Mouse (Mus musculus): Measurements from ENCODE around the gene Gm47996. TPM values are rescaled to one million over a fixed set of nuclear protein-coding genes. Genes with fewer than 3 reads are reported as not detected.
"Not testable (repeated sequence)": the region's sequence is repeated elsewhere in the genome, so short reads cannot be mapped to it uniquely, and the experiment has no call there.

Gene Gm47996
- not detected for total RNA-seq (2021)

GRCm38 (mm10) chr1:151209824-151210355 lies at the start of gene Gm47996:
Gene Gm47996 (plus strand): TSS chr1:151210131.
- not testable (repeated sequence) for DNase-seq

- DNase-seq: no peak
Observed at GRCm38 (mm10) chr1:151166031-151166430, 43.9 kb upstream of the Gm47996 start.

GRCm38 (mm10) chr1:151167297-151168047 lies 42.5 kb upstream of the Gm47996 start:
- no peak for DNase-seq

GRCm38 (mm10) chr1:151168637-151169036 lies 41.3 kb upstream of the Gm47996 start:
- no peak for DNase-seq

- no peak for DNase-seq
Observed at GRCm38 (mm10) chr1:151171572-151172461, 38.1 kb upstream of the Gm47996 start.

- DNase-seq: no peak
Observed at GRCm38 (mm10) chr1:151177030-151177936, 32.6 kb upstream of the Gm47996 start.

- no peak for DNase-seq
Observed at GRCm38 (mm10) chr1:151177937-151178271, 32.0 kb upstream of the Gm47996 start.

GRCm38 (mm10) chr1:151178505-151179083 lies 31.3 kb upstream of the Gm47996 start:
- no peak for DNase-seq

GRCm38 (mm10) chr1:151180167-151180566 lies 29.8 kb upstream of the Gm47996 start:
- no peak for DNase-seq

GRCm38 (mm10) chr1:151182266-151182665 lies 27.7 kb upstream of the Gm47996 start, which contains the start of gene Gm47985:
Gene Gm47985 (plus strand): TSS chr1:151182537.
- not testable (repeated sequence) for DNase-seq

- not testable (repeated sequence) for DNase-seq
Observed at GRCm38 (mm10) chr1:151186186-151186585, 23.7 kb upstream of the Gm47996 start.

GRCm38 (mm10) chr1:151186879-151187424 lies 23.0 kb upstream of the Gm47996 start:
- DNase-seq: not testable (repeated sequence)

- DNase-seq: no peak
Observed at GRCm38 (mm10) chr1:151188469-151188868, 21.5 kb upstream of the Gm47996 start.

- DNase-seq: not testable (repeated sequence)
Observed at GRCm38 (mm10) chr1:151192075-151192474, 17.9 kb upstream of the Gm47996 start, which contains the start of gene Gm8947. Gene Gm8947 (plus strand): TSS chr1:151192376.

GRCm38 (mm10) chr1:151192739-151193138 lies 17.2 kb upstream of the Gm47996 start:
- not testable (repeated sequence) for DNase-seq

GRCm38 (mm10) chr1:151195986-151196385 lies 13.9 kb upstream of the Gm47996 start:
- DNase-seq: not testable (repeated sequence)

- not testable (repeated sequence) for DNase-seq
Observed at GRCm38 (mm10) chr1:151196690-151197089, 13.2 kb upstream of the Gm47996 start.

- not testable (repeated sequence) for DNase-seq
Observed at GRCm38 (mm10) chr1:151198120-151198519, 11.8 kb upstream of the Gm47996 start, which contains the start of gene Gm47995. Gene Gm47995 (plus strand): TSS chr1:151198448.

GRCm38 (mm10) chr1:151200620-151201019 lies 9.3 kb upstream of the Gm47996 start:
- not testable (repeated sequence) for DNase-seq

GRCm38 (mm10) chr1:151202771-151203170 lies 7.2 kb upstream of the Gm47996 start:
- not testable (repeated sequence) for DNase-seq

- not testable (repeated sequence) for DNase-seq
Observed at GRCm38 (mm10) chr1:151203818-151204217, 6.1 kb upstream of the Gm47996 start, which contains the start of gene 3110040M04Rik. Gene 3110040M04Rik (plus strand): TSS chr1:151204121.
